Mouse (Mus musculus) c-Kit-positive CD71-positive TER-119-positive erythroid progenitor cells, embryonic 14.5 days (primary cell): ENCODE results near the gene Ocln.

Experiments
- DNase-seq: peaks from one replicate; pipeline ENCODE4 v3.0.0-alpha.2; 2013; ENCODE audit warnings: low spot score

Gene Ocln

DNA sequence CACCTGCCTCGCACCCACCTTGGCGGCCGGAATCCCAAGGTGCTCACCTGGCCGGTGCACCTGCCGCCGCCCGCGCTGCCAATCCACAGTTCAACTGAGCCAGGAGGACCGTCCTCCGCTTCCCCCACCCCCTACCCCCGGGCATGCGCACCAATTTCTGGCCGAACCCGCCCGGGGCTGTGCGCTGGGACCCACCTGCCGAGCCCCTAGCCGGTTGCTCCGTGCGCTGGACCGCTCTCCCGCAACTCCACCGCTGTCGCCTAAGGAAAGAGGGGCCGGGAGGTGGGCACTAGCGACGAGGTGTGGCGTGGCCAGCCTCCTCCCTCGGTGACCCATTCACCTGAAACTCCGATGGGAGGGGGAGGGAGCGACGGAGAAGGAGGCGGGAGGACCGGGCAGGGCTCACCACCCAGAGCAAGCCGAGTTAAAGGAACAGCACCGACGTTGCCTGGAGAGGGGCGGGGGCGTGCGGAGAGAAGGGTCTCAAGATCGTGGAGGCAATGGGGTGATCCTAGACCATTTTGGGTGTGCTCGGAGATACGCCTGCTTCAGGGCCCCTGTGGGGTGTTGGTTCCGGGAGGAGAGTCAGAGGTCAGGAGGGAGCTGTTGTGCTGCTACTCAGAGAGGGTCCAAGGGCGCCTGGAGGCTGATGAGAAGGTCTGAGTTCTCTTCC is at the start of gene Ocln:
Gene Ocln (minus strand): TSS at position 350 of the 673 bp plus-strand sequence.
- no peak for DNase-seq

DNA sequence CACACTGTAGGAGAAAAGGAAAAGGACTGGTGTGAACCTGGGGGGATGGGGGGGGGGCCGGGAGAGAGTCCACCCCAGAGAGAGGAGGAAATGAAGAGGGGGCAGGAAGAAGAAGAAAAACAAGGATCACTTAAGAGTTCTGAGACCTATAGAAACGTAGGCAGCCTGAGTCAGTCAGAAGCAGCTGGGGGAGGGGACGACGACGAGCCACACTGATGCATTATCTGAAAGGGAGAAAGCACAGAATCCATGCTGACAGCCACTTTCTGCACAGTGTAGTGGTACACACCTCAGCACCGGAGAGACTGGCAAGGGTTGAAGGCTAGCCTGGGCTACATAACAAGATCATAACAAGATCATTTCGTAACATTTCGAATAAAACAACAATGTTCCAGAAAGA is 48.5 kb upstream of the Ocln start:
- no peak for DNase-seq

DNA sequence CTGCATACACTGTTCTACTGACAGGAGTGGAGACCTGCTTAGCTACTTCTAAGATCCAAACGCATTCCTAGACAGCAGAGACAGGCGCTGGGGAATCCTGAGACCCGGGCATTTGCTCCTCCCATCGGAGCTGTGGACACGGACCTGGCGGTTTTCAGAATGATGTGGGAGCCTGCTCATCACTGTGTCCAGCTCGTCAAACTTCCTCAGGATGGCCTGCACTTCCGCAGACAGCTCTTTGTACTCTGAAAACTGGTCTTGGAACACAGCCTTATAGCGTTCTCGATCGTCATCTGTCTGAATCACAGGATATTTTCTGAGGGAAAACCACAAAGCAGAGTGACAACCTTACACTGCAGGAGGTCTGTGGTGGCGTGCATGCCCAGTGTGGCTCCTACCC is 47.8 kb upstream of the Ocln start:
- DNase-seq = no peak

DNA sequence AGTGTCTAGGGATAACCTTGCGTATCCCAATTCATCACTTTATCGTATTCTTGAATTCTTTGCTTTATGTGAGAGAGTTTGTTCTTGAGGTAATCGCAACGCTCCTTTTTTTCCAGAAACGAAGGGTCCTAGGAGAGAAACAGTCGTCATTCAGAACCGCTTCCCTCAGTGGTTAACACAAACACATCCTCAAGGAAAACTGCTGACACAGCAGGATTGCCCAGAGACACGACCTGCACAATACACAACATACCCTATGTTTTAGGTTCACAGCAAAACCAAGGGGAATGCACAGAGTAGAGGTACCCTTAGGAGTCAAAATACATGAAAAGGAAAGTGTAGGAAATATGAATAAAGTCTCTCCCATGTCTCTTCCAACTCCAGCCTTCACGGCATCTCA is 44.8 kb upstream of the Ocln start:
- no peak for DNase-seq

DNA sequence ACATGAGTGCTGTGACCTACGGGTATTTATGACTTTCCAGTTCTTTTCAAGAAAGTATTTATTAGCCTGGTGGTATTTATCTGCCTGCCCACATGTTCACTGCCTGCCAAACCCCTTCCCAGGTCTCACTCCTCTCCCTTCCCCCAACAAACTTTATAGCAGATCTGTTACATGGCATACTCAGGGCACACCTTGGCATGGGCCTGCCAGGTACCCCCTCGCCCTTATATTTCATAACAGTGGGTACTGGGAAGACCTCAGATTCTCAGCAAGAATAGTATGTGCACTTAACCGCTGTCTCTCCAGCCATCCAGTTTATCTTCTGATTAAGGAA is 43.0 kb upstream of the Ocln start:
- no peak for DNase-seq

DNA sequence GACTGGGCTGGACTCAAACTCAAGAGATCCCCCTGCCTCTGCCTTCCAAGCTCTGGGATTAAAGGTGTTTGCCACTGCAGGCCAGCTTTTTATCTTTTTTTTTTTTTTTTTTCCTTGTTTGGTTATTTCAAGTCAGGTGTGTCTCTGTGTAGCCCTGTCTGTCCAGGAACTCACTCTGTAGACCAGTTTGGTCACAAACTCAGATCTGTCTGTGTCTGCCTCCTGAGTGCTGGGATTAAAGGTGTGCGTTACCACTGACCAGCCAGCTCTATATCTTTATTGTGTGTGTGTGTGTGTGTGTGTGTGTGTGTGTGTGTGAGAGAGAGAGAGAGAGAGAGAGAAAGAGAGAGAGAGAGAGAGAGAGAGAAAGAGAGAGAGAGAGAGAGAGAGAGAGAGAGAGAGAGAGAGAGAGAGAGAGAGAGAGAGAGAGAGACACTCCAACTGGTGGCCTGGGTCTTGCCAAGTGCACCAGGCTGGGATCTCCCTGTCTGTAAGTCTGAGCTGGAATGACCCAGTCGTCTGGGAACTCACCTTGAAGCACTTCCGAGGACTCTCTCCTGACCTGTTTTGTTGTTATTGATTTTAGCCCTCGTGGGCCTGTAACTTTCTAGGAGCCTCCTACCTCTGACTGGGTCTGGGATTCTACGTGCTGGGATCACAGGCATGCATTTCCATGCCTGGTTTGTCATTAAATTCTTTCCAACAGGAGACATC is 42.5 kb upstream of the Ocln start:
- DNase-seq = no peak

DNA sequence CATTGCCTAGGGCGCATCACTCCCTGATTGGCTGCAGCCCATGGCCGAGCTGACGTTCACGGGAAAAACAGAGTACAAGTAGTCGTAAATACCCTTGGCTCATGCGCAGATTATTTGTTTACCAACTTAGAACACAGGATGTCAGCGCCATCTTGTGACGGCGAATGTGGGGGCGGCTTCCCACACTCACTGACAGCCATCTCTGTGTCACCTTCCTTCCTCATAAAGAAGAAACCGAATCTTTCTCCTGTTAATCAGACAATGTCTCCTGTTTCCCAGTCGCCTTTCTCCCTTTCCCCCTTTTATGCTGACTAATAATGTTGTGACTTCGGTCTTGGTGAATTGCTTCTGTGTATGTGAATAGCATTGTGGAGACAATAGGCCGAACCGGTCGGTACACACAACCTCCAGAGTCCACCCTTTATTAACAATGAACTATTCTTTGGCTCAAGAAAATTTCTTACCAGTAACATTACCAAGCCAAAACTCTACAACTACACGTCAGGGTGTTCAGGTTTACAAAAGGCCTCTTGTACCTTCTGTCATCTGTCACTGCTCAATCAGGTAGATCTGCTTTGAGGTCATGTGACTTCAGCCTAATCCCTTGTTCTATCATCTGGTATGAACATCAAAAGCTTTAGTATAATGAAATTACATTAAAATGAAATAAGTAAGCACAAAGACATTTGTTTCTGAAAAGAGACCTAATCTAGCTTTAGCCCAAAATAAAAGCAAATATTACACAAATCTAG is 41.7 kb upstream of the Ocln start:
- DNase-seq = no peak

DNA sequence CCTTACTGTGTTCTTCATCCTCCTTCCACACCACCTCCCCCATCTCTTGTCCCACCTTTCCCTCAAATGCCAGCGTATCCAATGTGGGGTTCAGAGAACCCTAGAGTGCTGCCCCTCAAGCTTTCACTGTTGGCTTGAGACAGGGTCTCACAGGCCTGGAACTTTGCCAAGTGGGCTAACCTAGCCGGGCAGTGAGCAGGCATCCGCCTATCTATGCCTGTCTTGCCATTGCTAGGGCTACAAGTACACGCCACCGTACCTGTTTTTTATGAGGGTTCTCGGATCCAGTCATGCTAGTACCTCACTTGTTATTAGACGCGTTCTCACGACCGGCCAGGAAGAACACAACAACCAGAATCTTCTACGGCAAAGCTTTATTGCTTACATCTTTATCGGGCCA is 36.1 kb upstream of the Ocln start:
- no peak for DNase-seq

DNA sequence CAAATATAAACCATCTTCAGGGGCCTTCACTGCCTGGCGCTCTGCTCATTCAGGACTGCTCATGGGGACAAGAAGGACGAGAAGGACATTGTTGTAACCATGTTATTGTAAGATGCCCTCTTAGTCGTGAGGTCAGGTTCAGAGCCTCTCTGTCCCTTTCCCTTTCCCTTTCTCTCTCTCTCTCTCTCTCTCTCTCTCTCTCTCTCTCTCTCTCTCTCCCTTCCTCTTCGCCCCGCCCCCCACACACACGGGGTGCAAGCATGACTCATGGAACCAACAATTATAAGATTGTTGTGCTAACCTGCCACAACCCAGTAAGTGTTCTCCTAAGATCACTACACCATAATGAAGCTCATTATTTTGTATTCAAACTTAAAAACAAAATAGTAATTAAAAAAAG is 29.6 kb upstream of the Ocln start:
- no peak for DNase-seq

DNA sequence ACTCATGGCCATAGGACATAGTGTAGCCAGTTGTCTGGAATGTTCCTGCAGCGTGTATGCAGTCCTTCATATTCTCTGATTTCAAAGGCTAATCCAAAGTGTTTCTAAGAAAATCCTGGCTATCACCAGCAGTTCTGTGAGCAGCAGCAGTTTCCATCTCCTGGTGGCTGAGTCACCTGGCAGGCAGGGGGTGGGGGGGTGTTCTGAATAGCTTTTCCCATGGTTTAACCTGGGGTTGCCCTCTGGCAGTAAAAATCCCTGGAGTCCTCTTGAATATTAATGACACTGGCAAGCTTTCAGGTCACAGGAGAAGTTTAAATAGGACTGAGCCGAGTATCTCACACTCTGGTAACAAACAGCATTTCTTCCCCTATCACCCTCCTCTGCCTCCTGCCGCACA is 29.2 kb upstream of the Ocln start:
- no peak for DNase-seq

DNA sequence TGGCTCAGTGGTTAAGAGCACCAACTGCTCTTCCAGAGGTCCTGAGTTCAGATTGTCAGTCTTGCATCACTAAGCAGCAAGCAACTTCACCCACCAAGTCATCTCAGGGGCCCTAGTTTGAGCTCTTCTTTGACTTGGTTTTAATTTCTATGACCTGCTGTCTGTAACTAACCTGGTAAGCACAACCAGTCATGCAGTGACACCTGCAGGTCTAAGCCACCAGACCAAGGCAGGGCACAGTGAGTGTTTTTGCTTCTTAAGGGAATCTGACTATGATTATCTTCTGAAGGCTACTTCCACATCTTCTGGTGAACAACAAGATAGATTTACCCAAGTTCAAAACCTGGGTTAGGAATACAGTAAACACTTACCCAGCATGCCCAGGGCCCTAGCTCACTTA is 27.4 kb upstream of the Ocln start:
- no peak for DNase-seq

DNA sequence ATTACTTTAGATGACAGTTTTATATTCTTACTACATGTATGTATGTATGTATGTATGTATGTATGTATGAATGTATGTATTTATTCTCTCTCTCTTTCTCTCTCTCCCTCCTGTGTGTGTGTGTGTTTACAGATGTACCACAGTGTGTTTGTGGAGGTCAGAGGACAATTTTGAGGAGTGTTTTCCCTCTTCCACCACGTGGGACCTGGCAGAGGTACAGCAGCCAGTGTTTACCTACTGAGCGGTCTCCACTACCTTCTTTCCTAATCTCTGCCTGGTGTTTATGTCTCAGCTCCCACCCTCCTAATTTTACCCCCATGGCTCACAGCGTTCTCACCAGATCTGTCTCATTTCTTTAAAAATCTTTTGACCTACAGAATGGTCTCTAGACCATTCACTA is 26.7 kb upstream of the Ocln start:
- no peak for DNase-seq

DNA sequence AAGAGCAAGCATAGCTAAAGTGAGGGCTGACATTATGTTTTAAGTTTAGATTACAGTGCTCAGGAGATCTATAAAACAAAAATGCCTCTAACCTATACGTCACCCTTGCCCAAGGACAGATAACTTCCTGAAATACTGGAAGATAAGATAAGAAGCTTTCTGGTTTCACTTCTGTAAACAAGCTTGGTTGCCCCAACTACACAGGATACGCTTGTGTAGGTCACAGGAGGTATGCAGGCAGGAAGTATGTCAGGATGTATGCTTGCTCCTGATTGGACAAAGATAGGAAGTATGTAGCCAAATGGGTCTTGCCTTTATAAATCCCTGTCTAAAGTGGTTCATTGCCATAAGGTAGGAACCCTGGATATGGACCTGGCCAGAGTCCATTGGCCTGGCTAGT is 23.4 kb upstream of the Ocln start:
- DNase-seq = no peak

DNA sequence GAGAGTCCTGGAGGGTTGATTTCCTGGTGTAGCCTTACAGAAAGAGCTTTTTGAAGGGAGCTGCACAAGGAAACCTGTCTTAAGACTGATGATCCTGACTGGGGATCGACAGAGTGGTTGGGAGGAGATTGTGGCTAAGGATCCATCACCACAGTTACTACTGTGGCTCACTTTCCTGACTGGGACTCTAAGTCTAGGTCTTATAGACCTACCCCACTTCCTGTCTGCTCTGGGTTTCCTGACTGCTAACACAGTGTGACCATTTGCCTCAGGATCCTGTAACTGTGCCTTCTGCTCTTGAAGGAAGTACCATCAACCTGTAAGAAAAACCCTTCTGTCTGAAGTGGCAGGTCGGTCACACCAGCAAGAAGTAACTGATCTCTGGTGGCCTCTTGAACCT is 18.2 kb upstream of the Ocln start:
- DNase-seq = no peak

DNA sequence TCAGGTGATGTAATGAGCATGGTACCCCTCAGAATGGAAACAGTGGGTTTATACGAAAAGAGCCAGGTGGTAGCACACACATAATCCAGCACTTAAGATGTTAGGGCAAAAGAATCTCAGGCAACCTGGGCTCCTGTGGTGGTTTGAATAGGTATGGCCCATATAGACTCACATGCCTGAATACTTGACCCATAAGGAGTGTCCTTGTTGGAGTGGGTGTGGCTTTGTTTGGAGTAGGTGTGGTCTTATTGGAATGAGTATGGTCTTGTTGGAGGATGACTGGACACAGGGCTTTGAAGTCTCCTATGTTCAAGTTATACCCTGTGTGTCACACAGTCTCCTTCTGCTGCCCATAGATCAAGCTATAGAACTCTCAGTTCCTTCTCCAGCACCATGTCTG is 15.8 kb upstream of the Ocln start:
- no peak for DNase-seq

DNA sequence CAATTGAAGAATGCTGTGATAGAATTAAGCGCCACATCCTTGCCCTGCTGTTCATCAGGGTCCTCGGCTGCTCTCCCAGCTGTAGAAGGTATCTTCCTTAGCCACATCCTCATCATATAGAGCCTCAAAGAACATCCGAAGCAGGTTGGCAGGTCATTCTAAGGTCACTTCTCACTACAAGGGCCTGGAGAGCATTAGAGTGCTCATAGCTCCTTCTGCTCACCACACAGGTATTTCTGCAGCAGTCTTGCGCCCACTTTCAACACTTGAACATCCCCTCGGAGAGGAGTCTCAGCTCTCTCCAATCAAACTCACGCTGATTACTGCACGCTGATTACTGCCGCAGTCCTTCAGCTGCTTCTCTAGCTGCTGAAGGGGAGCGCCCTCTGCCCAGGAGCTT is 6.9 kb upstream of the Ocln start:
- DNase-seq = no peak

DNA sequence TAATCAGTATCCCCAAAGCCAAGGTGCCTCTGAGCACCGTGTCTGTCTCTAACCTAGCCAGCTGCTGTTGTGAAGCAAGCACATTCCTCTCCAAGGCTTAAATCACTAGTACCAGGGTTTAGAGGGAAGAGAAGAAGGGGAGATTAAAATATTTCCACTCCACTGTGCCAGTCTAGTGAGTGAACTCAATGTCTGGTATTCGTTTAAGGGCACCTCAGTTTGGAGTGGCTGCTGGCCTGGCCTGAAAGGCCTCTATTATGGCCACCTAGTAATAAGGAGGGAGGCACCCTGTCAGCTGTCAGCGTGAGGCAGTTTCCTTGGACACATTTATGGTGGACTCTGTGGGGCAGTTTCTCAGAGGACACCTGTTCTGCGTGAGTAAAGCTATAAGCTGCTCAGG is 4.5 kb upstream of the Ocln start:
- no peak for DNase-seq

DNA sequence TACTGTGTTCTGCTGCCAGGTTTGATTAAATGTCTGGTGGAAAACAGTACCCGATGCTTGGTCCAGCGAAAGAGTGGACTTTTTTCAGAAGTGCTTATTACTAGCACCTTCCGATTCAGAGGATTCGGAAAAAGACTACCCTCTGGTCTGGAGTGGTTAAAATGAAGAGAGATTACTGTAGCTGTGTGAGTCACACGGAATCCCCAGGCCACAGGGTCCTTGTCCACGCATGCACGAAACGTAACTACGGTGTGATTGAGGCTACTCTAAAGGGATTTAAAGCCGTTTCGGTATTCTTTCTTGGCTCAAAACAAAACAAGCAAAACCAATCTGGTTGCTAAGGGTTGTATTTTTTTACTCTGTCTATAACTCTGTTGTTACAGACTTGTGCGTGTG is 522 bp upstream of the Ocln start:
- DNase-seq = no peak

DNA sequence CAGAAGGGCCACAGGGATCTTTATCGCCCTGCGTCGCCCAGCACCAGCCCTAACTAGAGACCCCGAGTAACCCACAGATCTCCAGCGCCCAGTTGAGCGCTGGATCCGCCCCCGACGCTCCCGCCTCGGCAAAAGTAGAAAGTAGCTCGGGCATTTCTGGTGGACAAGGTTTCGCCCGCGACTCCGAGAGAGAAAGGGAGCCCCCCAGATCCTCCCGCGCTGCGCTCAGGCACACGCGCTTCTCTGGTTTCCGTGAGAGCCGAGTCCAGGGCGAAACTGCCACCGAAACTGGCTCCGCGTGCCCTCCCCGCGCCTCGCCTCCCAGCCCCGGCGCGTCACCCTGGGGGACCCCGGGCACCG is 529 bp downstream of the Ocln start:
- no peak for DNase-seq

DNA sequence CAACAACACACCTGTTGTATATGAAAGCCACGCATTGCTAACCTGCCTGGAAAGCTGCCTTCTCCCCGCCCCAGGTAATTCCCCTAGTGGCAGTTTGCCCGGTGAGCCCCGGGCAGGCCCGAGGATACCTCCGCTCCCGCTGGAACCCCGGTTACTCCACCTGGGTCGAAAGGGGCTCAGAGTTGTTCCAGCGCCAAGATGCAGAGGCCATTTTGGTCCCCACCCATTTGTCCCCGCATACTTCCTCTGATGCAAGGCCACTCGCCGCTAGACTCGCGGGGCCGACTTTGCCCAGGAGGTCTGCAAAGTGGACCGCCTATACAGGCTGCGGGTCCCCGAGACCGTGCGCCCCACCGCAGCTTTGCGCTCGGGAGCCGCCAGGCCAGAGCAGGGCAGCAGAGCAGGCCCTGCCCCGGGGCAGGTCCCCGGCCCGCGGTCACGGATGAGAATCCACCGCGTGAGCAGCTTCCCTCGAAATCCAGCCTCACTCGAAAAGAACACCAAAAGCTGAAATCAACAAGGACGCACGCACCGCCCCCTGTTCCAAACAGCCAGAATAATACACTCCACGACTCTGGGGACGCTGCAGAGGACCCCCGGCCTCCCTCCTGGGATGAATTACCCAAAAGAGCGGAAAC is 1.0 kb downstream of the Ocln start:
- no peak for DNase-seq

DNA sequence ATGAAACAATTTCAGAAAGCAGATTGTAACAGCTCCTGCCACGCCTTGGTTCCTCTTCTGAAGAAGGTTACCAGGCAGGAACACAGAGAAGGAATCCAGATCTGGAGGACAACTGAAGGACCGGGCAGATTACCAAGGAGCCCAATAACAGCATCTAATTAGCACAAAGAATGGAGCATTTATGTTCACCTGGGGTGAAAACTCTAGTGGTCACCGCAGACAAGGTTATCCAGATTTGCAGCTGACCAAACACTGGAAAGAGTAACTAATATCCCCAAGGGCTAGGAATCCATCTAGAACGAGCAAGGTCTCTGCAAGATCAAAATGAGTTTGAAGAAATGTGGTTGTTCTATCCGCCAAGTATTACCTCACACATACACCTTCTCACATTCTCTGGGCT is 5.2 kb downstream of the Ocln start:
- no peak for DNase-seq

DNA sequence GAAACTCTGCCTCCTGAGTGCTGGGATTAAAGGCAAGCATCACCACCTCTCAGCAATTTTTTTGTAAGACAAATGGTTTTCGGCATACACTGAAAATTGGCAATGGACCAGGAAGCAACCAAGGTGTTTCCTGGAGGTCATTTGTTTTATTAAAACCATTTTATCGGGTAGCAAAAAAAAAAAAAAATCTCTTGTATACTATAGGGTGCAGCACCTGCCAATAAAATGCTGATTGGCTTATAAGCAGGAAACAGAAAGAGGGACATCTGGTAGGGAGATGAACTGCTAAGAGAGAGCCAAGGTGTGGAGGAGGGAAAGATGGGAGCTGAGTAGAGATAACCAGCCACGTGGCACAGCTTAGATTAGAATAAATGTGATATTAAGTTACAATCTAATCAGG is 7.0 kb downstream of the Ocln start:
- no peak for DNase-seq

DNA sequence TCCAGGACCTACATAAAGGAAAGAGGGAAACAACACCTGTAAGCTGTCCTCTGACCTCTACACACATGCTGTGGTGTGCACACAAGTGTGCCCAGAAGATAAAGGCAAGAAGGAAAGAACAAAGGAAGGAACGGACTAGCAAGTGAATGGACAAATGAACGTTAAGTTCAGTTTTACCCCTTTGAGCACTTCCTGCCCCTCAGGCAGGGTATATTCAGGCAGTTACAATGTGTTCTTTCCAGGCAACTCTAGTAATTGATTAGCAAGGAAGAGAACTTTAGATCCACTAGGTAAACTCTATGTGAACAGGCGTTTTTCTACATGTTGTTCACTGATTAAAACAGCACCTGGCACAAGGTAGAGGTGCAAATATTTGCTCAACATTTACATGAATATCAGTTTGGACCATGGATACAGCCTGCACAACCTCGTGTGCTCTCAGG is 8.3 kb downstream of the Ocln start:
- no peak for DNase-seq
